Mouse (Mus musculus) olfactory bulb, adult 2 months (tissue): ENCODE results near the gene Cmas.

Experiments used
- CTCF ChIP-seq: fragments of 200-500 bp; IDR thresholded peaks from 2 replicates; pipeline ENCODE4 v1.5.1; 2012; ENCODE audit warnings: low read depth, mild to moderate bottlenecking, low read length, moderate library complexity; ENCODE audit not compliant: insufficient read depth
- POLR2A ChIP-seq: fragments of 200-500 bp; IDR thresholded peaks from 2 replicates; pipeline ENCODE4 v1.6.1; 2012; ENCODE audit warnings: mild to moderate bottlenecking, low read depth, low read length, moderate library complexity; ENCODE audit not compliant: insufficient read depth

GRCm38 (mm10) chr6:142757976-142758375, 1.5 kb downstream of the Cmas start:
- TF ChIP-seq CTCF: no peak
- no peak for TF ChIP-seq POLR2A
